Mouse (Mus musculus) bone marrow macrophage, adult 2 months (primary cell): ENCODE measurements around the gene Fgfr2.

Experiments
- CTCF ChIP-seq: IDR thresholded peaks from 2 replicates; pipeline ENCODE4 v1.5.1; 2012; ENCODE audit warnings: low read depth, mild to moderate bottlenecking, low read length, moderate library complexity
- POLR2A ChIP-seq: IDR thresholded peaks from 2 replicates; pipeline ENCODE4 v1.6.1; 2012; ENCODE audit warnings: mild to moderate bottlenecking, low read depth, low read length, borderline replicate concordance

DNA sequence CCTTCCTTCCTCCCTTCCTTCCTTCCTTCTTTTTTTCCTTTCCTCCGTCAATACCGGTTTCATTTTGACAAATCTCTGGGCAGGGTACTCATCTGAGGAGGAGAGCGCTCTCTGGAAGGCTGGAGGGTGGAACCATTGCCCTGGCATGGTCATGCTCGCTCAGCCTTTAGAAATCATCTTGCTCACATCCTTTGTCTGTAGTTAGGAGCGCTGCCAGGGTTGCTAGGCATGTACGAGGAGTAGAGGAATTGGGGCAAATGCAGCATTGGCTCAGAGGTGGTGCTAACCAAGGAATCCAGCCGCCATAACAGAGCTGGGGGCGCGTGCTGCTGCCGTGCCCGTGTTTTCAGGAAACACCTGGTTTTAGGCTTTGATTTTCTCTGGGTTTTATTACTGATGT, 491.8 kb downstream of the Fgfr2 start:
- TF ChIP-seq POLR2A, result no peak
- TF ChIP-seq CTCF, result no peak
